Mouse (Mus musculus): ENCODE measurements at regions not wholly inside any gene's neighbourhood (a gene's known extent, or its start where the extent isn't known, plus 50 kb on each side); places are given as distances from the start of the nearest gene placed in this dataset.

GRCm38 (mm10) chr4:124254446-124255182 lies 336.8 kb upstream of the 4930535I16Rik start:
- H3K4me3 ChIP-seq (ENCODE audit: low read depth, low read length), result no peak overlapping the region
- H3K9me3 ChIP-seq (ENCODE audit: control insufficient read depth, low read length), result no peaks in the 10 kb centered on the region
- ATAC-seq (ENCODE audit: insufficient read depth, low FRiP score, low TSS enrichment) (no peak), DNase-seq (ENCODE audit: low spot score) (peak; percentile 34)
- H3K27me3 ChIP-seq (ENCODE audit: control insufficient read depth, insufficient read depth, low read length), result 0 out of 2 replicates have a peak, but pooled peaks cover 2% of the 10 kb centered on the region
- H3K4me2 ChIP-seq (ENCODE audit: low read depth), result peak overlapping the region; percentile 16; the same call in 1 of the 2 replicates
- no peak overlapping the region for H3K9ac ChIP-seq (ENCODE audit: low read length)
- H3K36me3 ChIP-seq (ENCODE audit: control insufficient read depth, insufficient read depth, low read length), result no peaks in the 10 kb centered on the region
- 47% methylated on average over 22 of the region's 22 CpGs for WGBS
- peaks cover 2% of the 10 kb centered on the region; the same call in 1 of the 2 replicates for H3K4me1 ChIP-seq (ENCODE audit: control insufficient read depth, insufficient read depth, low read length)
- no peak overlapping the region for H3K27ac ChIP-seq (ENCODE audit: low read depth, low read length)

GRCm38 (mm10) chr4:124241600-124241999 lies 323.8 kb upstream of the 4930535I16Rik start:
- Histone ChIP-seq H3K36me3 (ENCODE audit: control insufficient read depth, insufficient read depth, low read length) (no peaks in the 10 kb centered on the region), H3K9ac (ENCODE audit: low read length) (no peak overlapping the region), H3K4me2 (ENCODE audit: low read depth) (no peak overlapping the region), H3K27ac (ENCODE audit: low read depth, low read length) (no peak overlapping the region), H3K4me3 (ENCODE audit: low read depth, low read length) (no peak overlapping the region), H3K4me1 (ENCODE audit: control insufficient read depth, insufficient read depth, low read length) (0 out of 2 replicates have a peak, but pooled peaks cover 2% of the 10 kb centered on the region), H3K9me3 (ENCODE audit: control insufficient read depth, low read length) (no peaks in the 10 kb centered on the region), H3K27me3 (ENCODE audit: control insufficient read depth, insufficient read depth, low read length) (no peaks in the 10 kb centered on the region)
- WGBS, result 53% methylated on average over 13 of the region's 13 CpGs
- no peak for ATAC-seq (ENCODE audit: insufficient read depth, low FRiP score, low TSS enrichment)
- DNase-seq (ENCODE audit: low spot score), result no peak

GRCm38 (mm10) chr4:124236476-124236875 lies 318.7 kb upstream of the 4930535I16Rik start:
- H3K4me2 ChIP-seq (ENCODE audit: low read depth), result no peak overlapping the region
- no peak for ATAC-seq (ENCODE audit: insufficient read depth, low FRiP score, low TSS enrichment)

GRCm38 (mm10) chr4:124228537-124228936 lies 310.7 kb upstream of the 4930535I16Rik start:
- H3K9ac ChIP-seq (ENCODE audit: low read length), result no peak overlapping the region
- H3K4me1 ChIP-seq (ENCODE audit: control insufficient read depth, insufficient read depth, low read length), result no peaks in the 10 kb centered on the region
- H3K4me2 ChIP-seq (ENCODE audit: low read depth), result no peak overlapping the region
- H3K4me3 ChIP-seq (ENCODE audit: low read depth, low read length), result no peak overlapping the region
- no peaks in the 10 kb centered on the region for H3K36me3 ChIP-seq (ENCODE audit: control insufficient read depth, insufficient read depth, low read length)
- peak; percentile 88 for DNase-seq (ENCODE audit: low spot score)
- no peak overlapping the region for H3K27ac ChIP-seq (ENCODE audit: low read depth, low read length)
- 15% methylated on average over 17 of the region's 17 CpGs for WGBS
- H3K27me3 ChIP-seq (ENCODE audit: control insufficient read depth, insufficient read depth, low read length), result no peaks in the 10 kb centered on the region
- H3K9me3 ChIP-seq (ENCODE audit: control insufficient read depth, low read length), result no peaks in the 10 kb centered on the region
- no peak for ATAC-seq (ENCODE audit: insufficient read depth, low FRiP score, low TSS enrichment)

More at GRCm38 (mm10) chr4:124236476-124236875, 318.7 kb upstream of the 4930535I16Rik start:
- Histone ChIP-seq H3K9me3 (ENCODE audit: control insufficient read depth, low read length) (no peaks in the 10 kb centered on the region), H3K9ac (ENCODE audit: low read length) (no peak overlapping the region), H3K27ac (ENCODE audit: low read depth, low read length) (no peak overlapping the region), H3K4me1 (ENCODE audit: control insufficient read depth, insufficient read depth, low read length) (0 out of 2 replicates have a peak, but pooled peaks cover 2% of the 10 kb centered on the region), H3K4me3 (ENCODE audit: low read depth, low read length) (no peak overlapping the region), H3K36me3 (ENCODE audit: control insufficient read depth, insufficient read depth, low read length) (no peaks in the 10 kb centered on the region), H3K27me3 (ENCODE audit: control insufficient read depth, insufficient read depth, low read length) (no peaks in the 10 kb centered on the region)
- 64% methylated on average over 16 of the region's 16 CpGs for WGBS
- no peak for DNase-seq (ENCODE audit: low spot score)

- WGBS, result 64% methylated on average over 15 of the region's 15 CpGs
- ATAC-seq (ENCODE audit: insufficient read depth, low FRiP score, low TSS enrichment), result no peak
- DNase-seq (ENCODE audit: low spot score), result no peak
- H3K27me3 ChIP-seq (ENCODE audit: control insufficient read depth, insufficient read depth, low read length), result no peaks in the 10 kb centered on the region
- H3K27ac ChIP-seq (ENCODE audit: low read depth, low read length), result no peak overlapping the region
- no peaks in the 10 kb centered on the region for H3K4me1 ChIP-seq (ENCODE audit: control insufficient read depth, insufficient read depth, low read length)
- H3K9me3 ChIP-seq (ENCODE audit: control insufficient read depth, low read length), result no peaks in the 10 kb centered on the region
- H3K9ac ChIP-seq (ENCODE audit: low read length), result no peak overlapping the region
- H3K36me3 ChIP-seq (ENCODE audit: control insufficient read depth, insufficient read depth, low read length), result no peaks in the 10 kb centered on the region
- no peak overlapping the region for H3K4me3 ChIP-seq (ENCODE audit: low read depth, low read length)
- H3K4me2 ChIP-seq (ENCODE audit: low read depth), result no peak overlapping the region
These were observed 306.1 kb upstream of the 4930535I16Rik start for GRCm38 (mm10) chr4:124223646-124224500.

- H3K4me1 ChIP-seq (ENCODE audit: control insufficient read depth, insufficient read depth, low read length), result no peaks in the 10 kb centered on the region
- H3K36me3 ChIP-seq (ENCODE audit: control insufficient read depth, insufficient read depth, low read length), result no peaks in the 10 kb centered on the region
- ATAC-seq (ENCODE audit: insufficient read depth, low FRiP score, low TSS enrichment), result no peak
- no peak overlapping the region for H3K4me2 ChIP-seq (ENCODE audit: low read depth)
- DNase-seq (ENCODE audit: low spot score), result no peak
- H3K4me3 ChIP-seq (ENCODE audit: low read depth, low read length), result no peak overlapping the region
- H3K27ac ChIP-seq (ENCODE audit: low read depth, low read length), result no peak overlapping the region
- no peak overlapping the region for H3K9ac ChIP-seq (ENCODE audit: low read length)
- H3K27me3 ChIP-seq (ENCODE audit: control insufficient read depth, insufficient read depth, low read length), result no peaks in the 10 kb centered on the region
- H3K9me3 ChIP-seq (ENCODE audit: control insufficient read depth, low read length), result no peaks in the 10 kb centered on the region
- 82% methylated on average over 4 of the region's 4 CpGs for WGBS
These were observed 303.9 kb upstream of the 4930535I16Rik start for GRCm38 (mm10) chr4:124221736-124222135.

GRCm38 (mm10) chr4:124217206-124217605 lies 299.4 kb upstream of the 4930535I16Rik start:
- 62% methylated on average over 10 of the region's 10 CpGs for WGBS
- H3K27me3 ChIP-seq (ENCODE audit: control insufficient read depth, insufficient read depth, low read length), result no peaks in the 10 kb centered on the region
- H3K4me2 ChIP-seq (ENCODE audit: low read depth), result no peak overlapping the region
- H3K36me3 ChIP-seq (ENCODE audit: control insufficient read depth, insufficient read depth, low read length), result no peaks in the 10 kb centered on the region
- H3K27ac ChIP-seq (ENCODE audit: low read depth, low read length), result no peak overlapping the region
- DNase-seq (ENCODE audit: low spot score) (peak; percentile 30), ATAC-seq (ENCODE audit: insufficient read depth, low FRiP score, low TSS enrichment) (no peak)
- no peak overlapping the region for H3K4me3 ChIP-seq (ENCODE audit: low read depth, low read length)
- H3K9me3 ChIP-seq (ENCODE audit: control insufficient read depth, low read length), result no peaks in the 10 kb centered on the region
- H3K4me1 ChIP-seq (ENCODE audit: control insufficient read depth, insufficient read depth, low read length), result no peaks in the 10 kb centered on the region
- no peak overlapping the region for H3K9ac ChIP-seq (ENCODE audit: low read length)

GRCm38 (mm10) chr4:124216351-124216750 lies 298.5 kb upstream of the 4930535I16Rik start:
- Histone ChIP-seq H3K4me1 (ENCODE audit: control insufficient read depth, insufficient read depth, low read length) (no peaks in the 10 kb centered on the region), H3K9me3 (ENCODE audit: control insufficient read depth, low read length) (no peaks in the 10 kb centered on the region), H3K4me3 (ENCODE audit: low read depth, low read length) (no peak overlapping the region), H3K4me2 (ENCODE audit: low read depth) (no peak overlapping the region), H3K27ac (ENCODE audit: low read depth, low read length) (no peak overlapping the region), H3K9ac (ENCODE audit: low read length) (no peak overlapping the region), H3K36me3 (ENCODE audit: control insufficient read depth, insufficient read depth, low read length) (no peaks in the 10 kb centered on the region), H3K27me3 (ENCODE audit: control insufficient read depth, insufficient read depth, low read length) (no peaks in the 10 kb centered on the region)
- WGBS, result 18% methylated on average over 5 of the region's 5 CpGs
- ATAC-seq (ENCODE audit: insufficient read depth, low FRiP score, low TSS enrichment) (no peak), DNase-seq (ENCODE audit: low spot score) (no peak)
